Mouse (Mus musculus) lung, embryonic 15.5 days (tissue): ENCODE results near the gene Fam69b. TPM values are rescaled to one million over a fixed set of nuclear protein-coding genes. Genes with fewer than 3 reads are reported as not detected.
"Not testable (repeated sequence)": the region's sequence is repeated elsewhere in the genome, so short reads cannot be mapped to it uniquely, and the experiment has no call there.

Experiments
- ATAC-seq: fragments of 200-750 bp; cut with Nextera tagmentation; 2 replicates; pipeline ENCODE4 v1.8.0; 2017; ENCODE audit warnings: moderate number of reproducible peaks, borderline replicate concordance; ENCODE audit not compliant: low FRiP score, low TSS enrichment; ENCODE audit errors: extremely low read depth
- H3K27ac ChIP-seq: fragments of 300-500 bp; sonication (generic); 2 replicates; pipeline ENCODE4 v1.5.1; 2015; ENCODE audit warnings: moderate library complexity, mild to moderate bottlenecking, inconsistent platforms
- H3K27me3 ChIP-seq: fragments of 300-500 bp; sonication (generic); 2 replicates; pipeline ENCODE4 v1.6.1; 2015; ENCODE audit warnings: inconsistent platforms
- H3K36me3 ChIP-seq: fragments of 300-500 bp; sonication (generic); 2 replicates; pipeline ENCODE4 v1.6.1; 2015; ENCODE audit warnings: inconsistent platforms
- H3K4me1 ChIP-seq: fragments of 300-500 bp; sonication (generic); 2 replicates; pipeline ENCODE4 v1.6.1; 2015; ENCODE audit warnings: inconsistent platforms
- H3K4me2 ChIP-seq: fragments of 300-500 bp; sonication (generic); 2 replicates; pipeline ENCODE4 v1.6.1; 2015; ENCODE audit warnings: inconsistent platforms, mild to moderate bottlenecking, moderate library complexity
- H3K4me3 ChIP-seq: fragments of 300-500 bp; sonication (generic); 2 replicates; pipeline ENCODE4 v1.5.1; 2015; ENCODE audit warnings: mild to moderate bottlenecking, inconsistent platforms
- H3K9ac ChIP-seq: fragments of 300-500 bp; sonication (generic); 2 replicates; pipeline ENCODE4 v1.6.1; 2015; ENCODE audit warnings: inconsistent platforms
- H3K9me3 ChIP-seq: fragments of 300-500 bp; sonication (generic); 2 replicates; pipeline ENCODE4 v1.6.1; 2016; ENCODE audit warnings: inconsistent platforms
- WGBS: fragments of 180-500 bp; shearing (Covaris S2); methylation state at CpG from one replicate; pipeline ENCODE4 v1.1.7; 2015; 5-methylcytosine and 5-hydroxymethylcytosine counted together
- polyA plus RNA-seq: library from polyadenylated mRNA; unstranded; fragments of >200 nt; fragmentation: Nextera tagmentation; extraction: Ambion mirVana; gene quantifications from 2 replicates; pipeline ENCODE4 v1.2.1, GENCODE M21; 2015

Fam69b gene
- polyA plus RNA-seq, 1 experiment from 2014 or later = 21.8 TPM

DNA sequence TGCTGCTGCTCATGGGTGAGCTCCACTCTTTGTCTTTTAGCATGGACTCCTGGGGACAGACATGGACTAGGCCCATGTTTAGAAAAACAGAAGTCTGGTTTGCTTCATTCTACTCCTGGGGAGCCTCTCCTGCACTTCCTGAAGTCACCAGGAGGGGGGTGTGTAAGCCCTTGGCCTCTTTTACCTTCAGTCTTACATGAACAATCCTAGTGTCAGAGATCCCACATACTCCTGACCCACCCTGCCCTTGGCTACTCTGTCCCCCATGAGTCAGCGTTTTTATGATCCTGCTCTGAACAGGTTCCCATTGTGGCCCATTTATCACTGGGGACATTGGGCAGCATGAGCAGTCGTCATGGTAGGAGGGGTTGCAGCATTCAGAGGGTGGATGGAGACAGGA, 15.7 kb downstream of the Fam69b start:
- no peak overlapping the region for H3K9ac ChIP-seq
- no peaks in the 10 kb centered on the region for H3K36me3 ChIP-seq
- peaks cover 5% of the 10 kb centered on the region for H3K4me1 ChIP-seq
- H3K4me3 ChIP-seq = no peak overlapping the region
- no peaks in the 10 kb centered on the region for H3K9me3 ChIP-seq
- WGBS = 55% methylated on average over 2 of the region's 2 CpGs
- H3K27me3 ChIP-seq = no peaks in the 10 kb centered on the region
- no peak overlapping the region for H3K27ac ChIP-seq
- H3K4me2 ChIP-seq = no peak overlapping the region
- ATAC-seq = no peak

DNA sequence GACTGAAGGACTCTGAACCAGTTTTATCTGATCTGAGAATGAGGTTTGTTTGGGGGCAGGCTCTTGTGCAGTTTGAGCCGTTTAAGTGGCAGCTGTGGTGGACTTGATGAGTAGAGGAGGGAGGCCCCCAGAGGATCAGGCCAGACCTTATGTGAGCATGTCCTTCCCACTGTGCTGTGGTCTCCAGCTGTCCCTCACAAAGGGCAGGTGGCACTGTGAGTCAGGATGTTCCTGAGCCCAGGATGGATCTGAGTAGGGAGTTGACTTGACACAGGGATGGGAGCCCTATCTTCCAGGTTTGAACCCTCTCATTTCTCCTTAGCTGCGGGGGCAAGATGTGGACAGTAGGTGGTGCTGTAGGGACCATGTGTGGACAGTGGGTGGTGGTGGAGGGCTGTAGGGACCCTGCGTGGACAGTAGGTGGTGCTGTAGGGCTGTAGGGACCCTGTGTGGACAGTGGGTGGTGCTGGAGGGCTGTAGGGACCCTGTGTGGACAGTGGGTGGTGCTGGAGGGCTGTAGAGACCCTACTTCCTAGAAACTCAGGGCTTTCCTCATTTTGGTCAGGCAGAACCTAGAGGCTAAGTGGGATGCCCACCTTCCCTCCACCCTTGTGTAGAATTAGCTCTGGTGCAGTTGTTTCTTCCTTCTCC, 18.5 kb downstream of the Fam69b start:
- Histone ChIP-seq H3K36me3 (no peaks in the 10 kb centered on the region), H3K4me3 (no peak overlapping the region), H3K27ac (no peak overlapping the region), H3K9ac (no peak overlapping the region), H3K27me3 (no peaks in the 10 kb centered on the region), H3K9me3 (no peaks in the 10 kb centered on the region), H3K4me1 (0 out of 2 replicates have a peak, but pooled peaks cover under 1% of the 10 kb centered on the region), H3K4me2 (no peak overlapping the region)
- WGBS = 9% methylated on average over 3 of the region's 3 CpGs
- ATAC-seq = peak; percentile 95

DNA sequence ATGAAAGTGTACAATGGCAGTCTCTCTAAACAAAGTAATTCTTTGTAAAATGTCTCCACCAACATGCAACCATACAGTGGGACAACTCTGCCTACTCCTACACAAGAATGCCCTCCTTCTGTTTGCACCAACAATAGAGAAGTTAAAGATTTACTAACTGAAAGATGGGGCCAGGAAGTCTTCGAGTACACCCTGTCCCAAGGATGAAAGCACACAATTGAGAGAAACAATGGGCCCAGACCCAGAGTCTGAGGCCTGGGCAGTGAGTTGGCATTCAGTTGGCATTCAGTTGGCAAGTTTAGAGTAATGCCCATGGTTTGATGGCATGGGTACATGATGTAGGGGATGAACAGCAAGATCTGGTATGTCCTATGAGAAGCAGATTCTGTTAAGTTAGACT, 26.4 kb downstream of the Fam69b start:
- H3K4me3 ChIP-seq = no peak overlapping the region
- H3K27me3 ChIP-seq = no peaks in the 10 kb centered on the region
- no peak for ATAC-seq
- WGBS = 44% methylated on average over 1 of the region's 1 CpGs
- H3K36me3 ChIP-seq = no peaks in the 10 kb centered on the region
- H3K4me2 ChIP-seq = no peak overlapping the region
- no peak overlapping the region for H3K9ac ChIP-seq
- H3K27ac ChIP-seq = no peak overlapping the region
- H3K4me1 ChIP-seq = 0 out of 2 replicates have a peak, but pooled peaks cover 2% of the 10 kb centered on the region
- H3K9me3 ChIP-seq = no peaks in the 10 kb centered on the region

DNA sequence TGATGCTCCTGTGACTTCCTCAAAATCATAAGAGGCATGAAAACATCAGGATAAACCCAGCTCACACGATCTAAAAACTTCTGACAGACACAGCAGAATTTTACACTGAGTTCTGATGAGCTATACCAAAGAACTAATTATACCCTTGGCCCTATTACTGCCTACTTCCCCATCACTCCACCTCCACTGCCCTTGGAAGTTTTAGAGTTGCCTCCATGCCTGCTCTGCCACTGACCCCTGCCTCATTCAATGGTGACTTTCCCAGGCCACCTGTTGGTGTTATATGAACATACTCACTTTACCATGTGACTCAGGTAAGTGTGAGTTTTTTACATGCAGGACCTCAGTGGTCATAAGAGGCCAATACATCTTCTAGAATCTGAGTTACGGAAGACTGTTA, 29.2 kb downstream of the Fam69b start:
- Histone ChIP-seq H3K9me3 (no peaks in the 10 kb centered on the region), H3K4me1 (peaks cover 6% of the 10 kb centered on the region), H3K4me3 (no peak overlapping the region), H3K36me3 (no peaks in the 10 kb centered on the region), H3K4me2 (no peak overlapping the region), H3K27ac (no peak overlapping the region), H3K9ac (no peak overlapping the region), H3K27me3 (no peaks in the 10 kb centered on the region)
- 80% methylated on average over 2 of the region's 2 CpGs for WGBS
- ATAC-seq = no peak

DNA sequence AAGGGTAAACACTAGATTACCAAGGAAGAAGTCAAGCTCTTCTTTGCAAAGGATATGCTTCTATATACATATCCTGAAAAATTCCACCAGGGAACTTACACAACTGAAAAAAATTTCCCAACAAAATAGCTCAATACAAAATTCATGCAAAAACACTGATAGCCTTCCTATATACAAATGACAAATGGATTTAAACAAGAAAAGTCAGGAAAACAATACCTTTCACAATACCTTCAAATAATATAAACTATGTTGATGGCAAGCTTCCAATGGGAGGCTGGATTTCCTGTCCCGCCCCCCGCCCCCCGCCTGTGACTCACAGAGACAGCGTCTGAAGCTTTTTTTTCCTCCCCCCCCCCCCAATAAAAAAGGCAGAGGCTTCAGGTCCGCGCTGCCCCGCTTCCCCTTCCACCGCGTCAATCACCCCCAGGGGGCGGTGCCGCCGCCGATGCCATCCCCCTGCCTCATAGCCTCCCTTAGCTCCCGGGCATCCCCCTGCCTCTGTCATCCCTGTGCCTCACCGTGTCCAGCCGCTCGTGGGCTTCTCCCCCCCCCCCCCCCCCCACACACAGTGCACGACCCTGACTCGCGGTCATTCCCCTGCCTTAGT, 33.0 kb downstream of the Fam69b start:
- Histone ChIP-seq H3K9me3 (no peaks in the 10 kb centered on the region), H3K27ac (no peak overlapping the region), H3K4me1 (peaks cover 6% of the 10 kb centered on the region), H3K4me3 (peak overlapping the region; percentile 31), H3K27me3 (no peaks in the 10 kb centered on the region), H3K9ac (peak overlapping the region; percentile 10; the same call in 1 of the 2 replicates), H3K36me3 (no peaks in the 10 kb centered on the region), H3K4me2 (peak overlapping the region; percentile 62)
- 0 out of 2 replicates have a peak, but pooled peaks have one; percentile 46 for ATAC-seq
- 0% methylated on average over 10 of the region's 20 CpGs for WGBS

DNA sequence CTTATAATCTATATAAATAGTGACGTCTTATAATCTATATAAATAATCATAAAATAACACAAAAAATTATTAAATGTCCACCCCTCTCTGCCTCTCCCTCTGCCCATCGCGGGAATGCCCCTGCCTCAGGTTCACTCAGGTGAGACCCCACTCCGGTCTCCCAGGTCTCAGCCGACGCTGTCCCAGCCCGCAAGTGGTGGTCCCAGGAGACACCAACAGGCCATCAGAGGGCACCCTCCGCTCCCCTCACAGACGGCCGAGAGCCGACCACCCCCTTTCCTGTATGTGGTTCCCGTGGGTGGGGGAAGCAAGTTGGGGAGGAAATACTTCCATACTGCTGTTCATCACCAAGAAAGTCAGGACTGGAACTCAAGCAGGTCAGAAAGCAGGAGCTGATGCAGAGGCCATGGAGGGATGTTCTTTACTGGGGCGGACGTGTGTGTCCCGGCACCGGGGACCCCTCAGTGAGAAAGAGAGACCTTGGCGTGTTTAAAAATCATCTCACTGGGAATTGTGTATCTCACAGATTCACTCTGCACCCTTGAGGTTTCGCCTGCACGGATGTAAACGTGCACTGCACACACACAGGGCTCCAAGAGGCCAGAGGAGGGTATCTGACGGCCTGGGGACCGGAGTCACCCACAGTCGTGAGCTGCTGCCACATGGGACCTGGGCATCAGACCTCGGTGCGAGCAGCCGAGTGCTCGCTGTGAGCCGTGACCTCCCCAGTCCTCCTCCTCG, 33.7 kb downstream of the Fam69b start:
- no peak overlapping the region for H3K27ac ChIP-seq
- peak overlapping the region; percentile 62 for H3K4me2 ChIP-seq
- peak overlapping the region; percentile 31 for H3K4me3 ChIP-seq
- H3K4me1 ChIP-seq = peaks cover 6% of the 10 kb centered on the region
- no peak overlapping the region; the same call in 1 of the 2 replicates for H3K9ac ChIP-seq
- WGBS = 35% methylated on average over 29 of the region's 29 CpGs
- ATAC-seq = no peak
- H3K27me3 ChIP-seq = no peaks in the 10 kb centered on the region
- no peaks in the 10 kb centered on the region for H3K9me3 ChIP-seq
- H3K36me3 ChIP-seq = no peaks in the 10 kb centered on the region

DNA sequence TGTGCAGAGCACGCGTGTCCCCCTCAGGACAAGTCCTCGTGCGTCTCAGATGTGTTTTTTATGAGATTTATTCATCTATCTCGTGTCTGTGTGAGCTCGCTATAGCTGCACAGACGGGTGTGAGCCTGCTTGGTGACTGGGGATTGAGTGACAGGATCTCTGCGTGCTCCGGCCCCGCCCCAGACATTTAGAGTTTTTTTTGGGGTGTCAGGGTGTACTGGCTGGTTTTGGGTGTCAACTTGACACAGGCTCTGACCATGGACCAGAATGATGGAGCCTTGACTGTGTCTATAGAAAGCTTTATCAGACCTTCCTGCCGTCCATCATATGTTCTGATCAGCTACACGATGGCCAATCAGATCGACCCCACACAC, 34.2 kb downstream of the Fam69b start:
- no peaks in the 10 kb centered on the region for H3K36me3 ChIP-seq
- H3K4me3 ChIP-seq = no peak overlapping the region
- H3K27me3 ChIP-seq = no peaks in the 10 kb centered on the region
- H3K4me1 ChIP-seq = peaks cover 6% of the 10 kb centered on the region
- no peak overlapping the region for H3K4me2 ChIP-seq
- ATAC-seq = no peak
- H3K27ac ChIP-seq = no peak overlapping the region
- H3K9me3 ChIP-seq = no peaks in the 10 kb centered on the region
- 74% methylated on average over 13 of the region's 13 CpGs for WGBS
- H3K9ac ChIP-seq = no peak overlapping the region

DNA sequence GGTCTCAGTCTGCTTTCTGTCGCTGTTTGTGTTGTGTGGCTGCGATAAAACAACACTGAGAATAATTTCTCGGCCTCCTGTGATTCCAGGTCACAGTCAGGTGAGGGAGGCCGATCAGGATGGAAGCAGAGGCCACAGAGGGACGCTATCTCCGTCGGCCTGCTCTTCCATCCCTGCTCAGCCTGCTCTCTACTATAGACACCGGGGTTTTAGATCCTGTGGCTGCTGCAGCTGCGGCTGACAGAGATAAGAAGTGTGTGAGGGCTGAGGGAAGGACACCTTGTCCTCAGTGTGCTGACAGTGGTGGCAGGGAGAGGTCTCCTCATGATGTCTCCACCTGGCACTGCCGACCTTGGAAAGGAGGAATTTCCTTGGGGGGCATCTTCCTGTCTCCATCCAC, 34.9 kb downstream of the Fam69b start:
- H3K27ac ChIP-seq = no peak overlapping the region
- peaks cover 6% of the 10 kb centered on the region for H3K4me1 ChIP-seq
- WGBS = 65% methylated on average over 10 of the region's 10 CpGs
- H3K9me3 ChIP-seq = no peaks in the 10 kb centered on the region
- no peak for ATAC-seq
- H3K36me3 ChIP-seq = no peaks in the 10 kb centered on the region
- no peaks in the 10 kb centered on the region for H3K27me3 ChIP-seq
- H3K4me2 ChIP-seq = no peak overlapping the region
- H3K9ac ChIP-seq = no peak overlapping the region
- H3K4me3 ChIP-seq = no peak overlapping the region

DNA sequence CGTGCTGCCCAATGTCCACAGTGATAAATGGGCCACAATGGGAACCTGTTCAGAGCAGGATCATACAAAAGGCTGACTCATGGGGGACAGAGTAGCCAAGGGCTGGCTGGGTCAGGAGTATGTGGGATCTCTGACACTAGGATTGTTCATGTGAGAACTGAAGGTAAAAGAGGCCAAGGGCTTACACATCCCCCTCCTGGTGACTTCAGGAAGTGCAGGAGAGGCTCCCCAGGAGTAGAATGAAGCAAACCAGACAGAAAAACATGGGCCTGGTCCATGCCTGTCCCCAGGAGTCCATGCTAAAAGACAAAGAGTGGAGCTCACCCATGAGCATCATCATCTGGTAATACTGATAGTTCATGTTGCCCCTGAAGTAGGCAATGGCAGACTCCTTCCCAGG, 35.3 kb downstream of the Fam69b start:
- not testable (repeated sequence) for H3K9ac ChIP-seq, ATAC-seq, H3K36me3 ChIP-seq, H3K4me3 ChIP-seq, H3K27ac ChIP-seq, H3K4me2 ChIP-seq, H3K4me1 ChIP-seq, H3K9me3 ChIP-seq, H3K27me3 ChIP-seq
- WGBS = 71% methylated on average over 1 of the region's 1 CpGs

DNA sequence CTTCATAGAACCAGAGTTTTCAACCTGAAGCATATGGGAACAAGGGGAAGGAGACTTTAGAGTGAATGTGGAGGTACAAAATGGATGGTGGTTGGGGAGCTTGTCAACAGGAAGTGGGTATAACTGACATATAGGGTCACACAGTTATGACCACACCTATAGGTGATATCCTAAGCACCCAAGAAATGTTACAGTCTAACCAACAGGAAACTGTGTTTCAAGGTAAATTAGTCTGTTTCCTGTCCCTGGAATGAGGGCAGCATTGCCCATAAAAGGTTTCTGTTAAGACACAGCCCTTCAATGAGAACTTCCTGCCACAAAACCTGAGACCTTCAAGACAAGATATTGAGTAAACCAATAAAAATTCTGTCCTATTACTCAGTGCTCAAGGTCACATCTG, 40.5 kb downstream of the Fam69b start:
- no peak overlapping the region for H3K4me3 ChIP-seq
- ATAC-seq = no peak

DNA sequence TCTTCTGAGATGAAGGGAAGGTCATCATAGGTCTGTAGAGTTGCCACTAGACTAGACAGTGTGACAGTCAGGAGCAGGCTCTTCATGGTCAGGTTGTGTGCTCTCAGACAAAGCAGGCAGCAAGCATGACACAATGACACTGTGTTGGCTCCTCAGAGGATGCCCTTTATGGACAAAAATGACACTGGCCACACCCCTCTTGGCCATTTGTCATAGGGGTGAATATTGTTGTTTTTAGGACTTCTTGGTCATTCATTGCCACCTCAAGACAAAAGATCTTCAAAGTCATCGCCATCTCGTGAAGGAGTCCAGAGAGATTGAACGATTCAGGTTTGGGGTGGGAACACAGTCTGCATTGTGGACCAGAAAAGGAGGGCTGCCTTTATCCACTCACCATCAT, 42.9 kb downstream of the Fam69b start, which contains the start of gene Lcn4:
Gene Lcn4 (minus strand): TSS at position 101 of the 400 bp plus-strand sequence.
- H3K4me2 ChIP-seq = no peak within 1 kb of the TSS
- H3K27ac ChIP-seq = no peak within 1 kb of the TSS
- H3K4me1 ChIP-seq = no peaks in the 10 kb centered on the region
- H3K9ac ChIP-seq = no peak within 1 kb of the TSS
- H3K27me3 ChIP-seq = no peaks in the 10 kb centered on the region
- H3K36me3 ChIP-seq = no peaks in the 10 kb centered on the region
- no peak for ATAC-seq
- WGBS = 94% methylated on average over 3 of the region's 3 CpGs
- H3K4me3 ChIP-seq = no peak within 1 kb of the TSS
- H3K9me3 ChIP-seq = no peaks in the 10 kb centered on the region

More for the DNA sequence above, 40.5 kb downstream of the Fam69b start:
- Histone ChIP-seq H3K4me1 (no peaks in the 10 kb centered on the region), H3K9me3 (no peaks in the 10 kb centered on the region), H3K27ac (no peak overlapping the region), H3K9ac (no peak overlapping the region), H3K4me2 (no peak overlapping the region), H3K36me3 (no peaks in the 10 kb centered on the region), H3K27me3 (no peaks in the 10 kb centered on the region)
